Mouse (Mus musculus): ENCODE measurements around the gene Adgrg6. TPM values are rescaled to one million over a fixed set of nuclear protein-coding genes. Genes with fewer than 3 reads are reported as not detected.

The Adgrg6 gene
- polyA plus RNA-seq, 1 experiment: 0.55 TPM

DNA sequence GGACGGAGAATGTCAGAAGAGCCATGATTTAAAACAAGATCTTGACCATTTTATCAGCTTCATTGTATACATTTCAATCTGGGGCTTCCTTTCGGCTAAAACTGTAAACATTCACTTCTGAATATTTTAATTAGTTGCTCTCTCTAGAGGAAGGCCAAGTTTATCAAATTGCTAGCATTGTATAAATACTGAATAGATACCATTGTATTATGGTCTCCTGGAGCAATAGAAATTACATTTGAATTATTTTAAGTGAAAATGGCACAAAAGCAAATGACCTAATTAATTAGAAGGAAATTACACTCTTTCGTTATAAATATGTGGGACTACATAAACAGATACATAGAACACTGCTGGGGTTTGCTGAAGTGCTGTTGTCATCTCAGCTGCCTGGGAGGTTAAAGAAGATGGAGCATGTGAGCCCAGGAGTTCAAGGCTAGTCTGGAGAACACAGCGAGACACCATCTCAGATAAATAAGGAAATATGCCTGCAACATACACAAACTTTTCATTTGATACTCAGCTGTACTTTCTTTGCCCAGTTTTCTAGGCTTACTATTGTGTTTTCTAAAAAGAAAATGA, 84.4 kb downstream of the Adgrg6 start:
- WGBS: 80% methylated on average over 4 of the region's 4 CpGs
- no peaks in the 10 kb centered on the region; the same call in 1 of the 2 replicates for H3K4me1 ChIP-seq (ENCODE audit: control insufficient read depth, insufficient read depth, low read length)
- no peak overlapping the region for H3K4me3 ChIP-seq (replicated peaks; ENCODE audit: control insufficient read depth, low read depth, low read length)
- no peak overlapping the region for H3K27ac ChIP-seq (ENCODE audit: control insufficient read depth, insufficient read depth, low read depth, low read length, poor library complexity)
- TF ChIP-seq POLR2A (IDR thresholded peaks at IDR 0.05; ENCODE audit: borderline replicate concordance, control insufficient read depth, low read depth, low read length) (no peak), CTCF (IDR thresholded peaks at IDR 0.05; ENCODE audit: control insufficient read depth, insufficient read depth, low read length) (no peak)

DNA sequence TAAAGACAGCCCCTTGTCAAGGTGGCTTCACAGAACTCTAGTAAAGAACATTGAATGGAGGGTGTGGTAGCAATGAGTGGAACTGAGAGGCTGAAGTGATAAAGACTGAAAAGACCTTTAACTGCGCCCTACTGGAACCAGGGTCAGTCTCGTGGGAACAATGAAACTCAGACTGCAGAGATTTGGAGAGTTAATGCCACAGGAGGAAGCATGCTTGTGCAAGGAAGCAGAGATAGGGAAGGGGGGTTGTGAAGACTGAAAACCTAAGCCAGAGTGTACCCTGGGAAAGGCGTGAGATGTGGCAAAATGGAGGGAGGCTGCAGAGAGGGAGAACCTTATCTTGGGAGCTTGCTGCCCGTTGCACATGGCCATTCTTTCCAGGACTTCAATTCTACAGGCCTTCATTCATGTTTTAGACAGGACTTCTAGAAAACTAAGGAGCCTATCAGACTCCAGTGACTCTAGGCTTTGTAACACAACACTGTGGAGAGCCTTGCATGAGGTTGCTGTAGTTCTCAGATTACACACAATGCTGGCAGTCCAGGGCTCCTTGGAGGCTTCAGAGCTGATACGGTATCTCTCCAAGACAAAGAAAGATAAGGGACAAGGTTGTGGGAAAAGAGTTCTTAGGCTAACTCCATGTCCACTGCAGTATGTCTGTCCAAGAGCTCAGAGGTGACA, 85.1 kb downstream of the Adgrg6 start:
- Histone ChIP-seq H3K4me3 (replicated peaks; ENCODE audit: control insufficient read depth, low read depth, low read length) (no peak overlapping the region), H3K4me1 (ENCODE audit: control insufficient read depth, insufficient read depth, low read length) (no peaks in the 10 kb centered on the region; the same call in 1 of the 2 replicates), H3K27ac (ENCODE audit: control insufficient read depth, insufficient read depth, low read depth, low read length, poor library complexity) (no peak overlapping the region)
- TF ChIP-seq POLR2A (IDR thresholded peaks at IDR 0.05; ENCODE audit: borderline replicate concordance, control insufficient read depth, low read depth, low read length) (no peak), CTCF (IDR thresholded peaks at IDR 0.05; ENCODE audit: control insufficient read depth, insufficient read depth, low read length) (no peak)
- 43% methylated on average over 5 of the region's 5 CpGs for WGBS

DNA sequence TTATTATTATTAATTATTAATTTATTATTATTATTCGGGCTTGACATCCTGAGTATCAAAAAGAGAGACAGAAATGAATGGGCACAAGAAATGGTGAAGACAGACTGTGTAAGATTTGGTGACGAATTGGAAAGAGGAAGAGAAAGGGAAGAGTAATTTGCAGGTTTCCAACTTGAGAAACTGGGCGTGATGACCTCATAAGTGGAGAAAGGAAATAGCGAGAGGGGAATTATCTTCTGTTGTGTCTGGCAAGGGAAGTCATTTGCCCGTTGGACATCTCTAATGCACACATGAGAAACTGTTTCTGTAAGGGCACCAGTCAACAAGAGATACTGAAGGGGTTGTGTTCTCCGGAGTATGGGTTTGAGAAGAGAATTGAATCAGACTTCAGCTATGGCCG, 85.6 kb downstream of the Adgrg6 start:
- WGBS: 64% methylated on average over 7 of the region's 7 CpGs
- Histone ChIP-seq H3K4me1 (ENCODE audit: control insufficient read depth, insufficient read depth, low read length) (no peaks in the 10 kb centered on the region; the same call in 1 of the 2 replicates), H3K4me3 (replicated peaks; ENCODE audit: control insufficient read depth, low read depth, low read length) (no peak overlapping the region), H3K27ac (ENCODE audit: control insufficient read depth, insufficient read depth, low read depth, low read length, poor library complexity) (no peak overlapping the region)
- TF ChIP-seq POLR2A (IDR thresholded peaks at IDR 0.05; ENCODE audit: borderline replicate concordance, control insufficient read depth, low read depth, low read length) (no peak), CTCF (IDR thresholded peaks at IDR 0.05; ENCODE audit: control insufficient read depth, insufficient read depth, low read length) (no peak)

DNA sequence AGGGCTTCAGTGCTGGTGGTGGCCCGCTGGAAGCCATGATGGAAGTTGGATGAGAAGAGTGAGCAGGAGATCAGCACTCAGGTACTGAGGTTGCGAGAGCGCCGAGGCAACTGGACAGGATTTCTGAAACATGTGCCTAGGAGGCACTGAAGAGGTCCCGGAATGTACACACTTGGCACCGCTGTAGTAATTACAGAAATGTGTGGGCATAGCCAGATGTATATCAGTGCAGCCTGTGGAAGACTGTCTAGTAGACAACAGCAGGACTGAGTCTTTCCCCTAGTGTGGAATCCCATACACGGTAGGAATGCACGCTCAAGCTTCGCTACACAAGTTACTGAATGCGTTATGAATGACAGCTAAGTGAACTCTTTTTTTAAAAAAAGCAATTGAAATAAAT, 86.1 kb downstream of the Adgrg6 start:
- TF ChIP-seq POLR2A (IDR thresholded peaks at IDR 0.05; ENCODE audit: borderline replicate concordance, control insufficient read depth, low read depth, low read length) (no peak), CTCF (IDR thresholded peaks at IDR 0.05; ENCODE audit: control insufficient read depth, insufficient read depth, low read length) (no peak)
- Histone ChIP-seq H3K27ac (ENCODE audit: control insufficient read depth, insufficient read depth, low read depth, low read length, poor library complexity) (no peak overlapping the region), H3K4me3 (replicated peaks; ENCODE audit: control insufficient read depth, low read depth, low read length) (no peak overlapping the region), H3K4me1 (ENCODE audit: control insufficient read depth, insufficient read depth, low read length) (no peaks in the 10 kb centered on the region; the same call in 1 of the 2 replicates)
- 88% methylated on average over 10 of the region's 10 CpGs for WGBS

GRCm38 (mm10) chr10:14454481-14454880, 91.0 kb downstream of the Adgrg6 start:
- Histone ChIP-seq H3K4me1 (ENCODE audit: control insufficient read depth, insufficient read depth, low read length) (no peaks in the 10 kb centered on the region; the same call in 1 of the 2 replicates), H3K27ac (ENCODE audit: control insufficient read depth, insufficient read depth, low read depth, low read length, poor library complexity) (no peak overlapping the region), H3K4me3 (replicated peaks; ENCODE audit: control insufficient read depth, low read depth, low read length) (no peak overlapping the region)
- 20% methylated on average over 4 of the region's 4 CpGs for WGBS
- TF ChIP-seq POLR2A (IDR thresholded peaks at IDR 0.05; ENCODE audit: borderline replicate concordance, control insufficient read depth, low read depth, low read length) (no peak), CTCF (IDR thresholded peaks at IDR 0.05; ENCODE audit: control insufficient read depth, insufficient read depth, low read length) (no peak)

DNA sequence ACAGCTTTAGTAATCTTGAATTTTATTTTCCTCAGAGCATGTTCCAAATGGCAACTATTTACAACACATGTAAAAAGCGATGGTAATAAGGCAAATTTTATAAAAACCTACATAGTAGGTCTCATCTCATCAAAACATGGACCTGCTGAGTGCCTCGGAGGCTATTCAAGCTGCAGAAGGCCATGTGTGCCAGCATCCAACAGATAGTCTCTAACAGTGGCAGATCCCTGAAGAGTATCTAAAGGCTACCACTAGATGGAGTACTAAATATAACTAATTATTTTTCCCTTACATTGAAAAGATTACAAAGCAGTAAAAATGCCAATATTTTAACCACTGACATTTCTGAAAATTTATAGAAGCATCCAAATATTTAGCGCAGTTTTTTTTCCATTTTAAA, 93.6 kb downstream of the Adgrg6 start:
- TF ChIP-seq POLR2A (IDR thresholded peaks at IDR 0.05; ENCODE audit: borderline replicate concordance, control insufficient read depth, low read depth, low read length): no peak
- TF ChIP-seq CTCF (IDR thresholded peaks at IDR 0.05; ENCODE audit: control insufficient read depth, insufficient read depth, low read length): no peak
- 12% methylated on average over 3 of the region's 3 CpGs for WGBS
- Histone ChIP-seq H3K4me3 (replicated peaks; ENCODE audit: control insufficient read depth, low read depth, low read length) (no peak overlapping the region), H3K4me1 (ENCODE audit: control insufficient read depth, insufficient read depth, low read length) (no peaks in the 10 kb centered on the region), H3K27ac (ENCODE audit: control insufficient read depth, insufficient read depth, low read depth, low read length, poor library complexity) (no peak overlapping the region)

- 81% methylated on average over 7 of the region's 7 CpGs for WGBS
- Histone ChIP-seq H3K4me3 (replicated peaks; ENCODE audit: control insufficient read depth, low read depth, low read length) (no peak overlapping the region), H3K4me1 (ENCODE audit: control insufficient read depth, insufficient read depth, low read length) (no peaks in the 10 kb centered on the region), H3K27ac (ENCODE audit: control insufficient read depth, insufficient read depth, low read depth, low read length, poor library complexity) (no peak overlapping the region)
- TF ChIP-seq POLR2A (IDR thresholded peaks at IDR 0.05; ENCODE audit: borderline replicate concordance, control insufficient read depth, low read depth, low read length) (no peak), CTCF (IDR thresholded peaks at IDR 0.05; ENCODE audit: control insufficient read depth, insufficient read depth, low read length) (peak; percentile 69)
Observed at GRCm38 (mm10) chr10:14450073-14450472, 95.4 kb downstream of the Adgrg6 start.

- Histone ChIP-seq H3K4me1 (ENCODE audit: control insufficient read depth, insufficient read depth, low read length) (no peaks in the 10 kb centered on the region), H3K27ac (ENCODE audit: control insufficient read depth, insufficient read depth, low read depth, low read length, poor library complexity) (no peak overlapping the region), H3K4me3 (replicated peaks; ENCODE audit: control insufficient read depth, low read depth, low read length) (no peak overlapping the region)
- 29% methylated on average over 12 of the region's 12 CpGs for WGBS
- TF ChIP-seq CTCF (IDR thresholded peaks at IDR 0.05; ENCODE audit: control insufficient read depth, insufficient read depth, low read length) (no peak), POLR2A (IDR thresholded peaks at IDR 0.05; ENCODE audit: borderline replicate concordance, control insufficient read depth, low read depth, low read length) (no peak)
Observed at GRCm38 (mm10) chr10:14445590-14446291, 99.7 kb downstream of the Adgrg6 start.
